Mouse (Mus musculus) lung, postnatal 14 days (tissue): ENCODE measurements around the gene Wdr61.
A peak's percentile ranks its signal among the peaks of the same experiment; 100 is the strongest.

Source experiments
- DNase-seq: peaks from one replicate; pipeline ENCODE4 v3.0.0; 2021

The Wdr61 gene

DNA sequence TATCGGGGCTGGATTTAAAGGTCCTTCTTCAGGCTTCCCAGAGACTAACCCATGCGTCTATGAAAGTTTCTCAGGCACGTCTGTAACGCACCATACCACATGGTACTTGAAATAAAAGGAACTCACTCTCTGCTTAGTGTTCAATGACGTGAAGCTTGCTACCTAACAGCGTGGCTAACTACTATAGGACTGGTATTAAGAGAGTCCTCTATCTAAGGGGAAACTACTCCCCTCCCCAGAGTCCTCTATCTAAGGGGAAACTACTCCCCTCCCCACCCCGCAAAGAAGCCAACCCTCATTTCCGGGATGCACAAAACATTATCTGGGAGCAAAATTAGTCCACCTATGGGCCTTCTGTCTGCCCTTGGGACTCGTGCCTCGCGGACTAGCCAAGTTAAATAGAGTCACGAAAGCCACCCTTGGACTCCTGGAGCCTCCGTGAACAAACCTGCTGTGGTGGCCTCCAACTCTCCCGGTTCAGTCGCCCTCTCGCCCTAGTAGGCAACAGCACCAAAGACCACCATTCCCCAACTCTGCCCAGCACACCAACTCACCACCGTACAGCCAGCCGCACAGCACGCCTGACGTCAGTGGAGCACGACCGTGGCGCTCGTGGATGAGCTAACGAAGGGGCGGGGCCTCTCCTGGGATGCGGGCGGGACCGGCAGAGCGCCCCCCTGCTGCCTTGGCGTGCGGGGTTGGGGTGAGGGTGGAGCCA, at the start of gene Wdr61:
TSS of gene Wdr61 (minus strand) at position 599 of the 718 bp plus-strand sequence.
- peak; percentile 99 for DNase-seq

DNA sequence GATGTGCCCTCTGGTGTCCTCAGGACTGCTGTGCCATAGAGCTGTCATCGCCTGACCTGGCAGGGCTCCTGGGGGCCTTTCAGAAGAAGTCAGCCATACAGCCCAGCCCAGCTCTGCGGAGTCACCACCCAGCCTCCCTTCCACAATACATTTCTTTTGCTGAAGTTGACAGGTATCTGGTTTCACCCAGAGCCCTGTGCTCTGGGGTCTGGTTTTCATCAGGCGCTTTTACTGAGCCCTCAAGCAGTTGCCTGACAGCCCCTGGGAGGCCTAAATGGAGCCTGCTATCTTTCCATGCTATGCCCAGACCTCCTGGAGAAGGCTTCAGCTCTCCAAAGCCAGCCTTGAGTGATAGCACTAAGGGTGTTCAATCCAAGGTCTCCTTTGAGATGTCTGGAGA, 49.7 kb upstream of the Wdr61 start:
- no peak for DNase-seq

DNA sequence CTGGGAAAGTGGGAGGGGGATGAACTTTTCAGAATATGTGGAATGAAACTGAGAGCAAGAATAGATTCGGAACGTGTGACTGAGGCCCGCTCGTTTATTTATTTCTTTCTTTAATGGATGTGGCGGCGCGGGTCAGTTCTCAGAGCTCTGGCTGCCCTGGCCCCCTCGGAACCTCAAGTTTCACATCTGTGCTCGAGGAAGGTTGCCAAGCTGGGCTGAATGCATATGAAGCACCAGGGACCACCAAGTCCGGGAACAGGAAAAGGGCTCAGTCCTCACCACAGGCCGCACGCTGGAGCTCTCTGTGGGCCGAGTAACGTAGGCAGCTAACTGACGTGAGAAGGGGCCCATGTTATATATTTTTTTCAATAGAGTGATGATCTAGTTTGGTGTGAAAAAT, 48.2 kb upstream of the Wdr61 start:
- DNase-seq, result no peak

DNA sequence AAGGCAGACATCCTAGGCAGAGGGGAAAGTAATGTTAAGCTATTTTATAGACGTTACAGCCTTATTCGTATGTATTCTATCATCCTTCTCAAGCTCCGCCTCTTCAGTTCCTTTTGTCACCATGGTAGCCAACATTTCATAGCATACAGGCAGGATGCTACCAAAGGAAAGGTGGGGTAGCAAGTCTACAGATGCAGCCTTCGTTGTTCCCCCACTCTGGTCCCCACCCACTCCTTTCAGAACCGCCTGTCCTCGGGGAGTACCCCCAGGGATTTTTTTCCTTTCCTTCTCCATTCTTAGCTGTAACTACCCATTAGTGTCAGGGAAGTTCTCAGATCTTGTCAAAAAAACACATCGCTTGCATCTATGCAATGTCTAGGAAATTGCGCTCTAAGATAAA, 45.0 kb upstream of the Wdr61 start:
- no peak for DNase-seq

DNA sequence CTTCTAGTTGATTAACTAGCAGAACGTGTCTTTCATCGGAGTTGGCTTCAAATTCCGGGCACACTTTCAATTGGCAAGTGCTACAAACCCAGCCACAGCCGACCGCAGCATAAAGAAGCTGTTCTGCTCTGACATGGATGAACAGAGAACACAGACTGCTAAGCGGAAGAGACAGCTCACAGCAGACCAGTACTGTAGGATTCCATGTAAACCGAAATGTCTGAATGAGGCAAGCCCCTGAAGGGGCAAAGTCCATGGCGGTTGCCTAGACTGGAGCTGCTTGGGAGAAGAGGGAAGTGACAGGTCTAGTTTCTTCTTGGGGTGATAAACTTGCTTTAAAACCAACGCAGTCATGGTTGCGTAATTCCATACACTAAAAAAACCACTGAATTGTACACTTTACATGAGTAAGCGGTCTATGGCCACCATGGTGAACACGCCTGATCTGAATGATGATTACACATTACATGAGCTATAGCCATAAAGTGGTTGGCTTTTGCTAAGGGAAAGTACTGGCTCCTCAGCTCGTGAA, 42.2 kb upstream of the Wdr61 start:
- no peak for DNase-seq

DNA sequence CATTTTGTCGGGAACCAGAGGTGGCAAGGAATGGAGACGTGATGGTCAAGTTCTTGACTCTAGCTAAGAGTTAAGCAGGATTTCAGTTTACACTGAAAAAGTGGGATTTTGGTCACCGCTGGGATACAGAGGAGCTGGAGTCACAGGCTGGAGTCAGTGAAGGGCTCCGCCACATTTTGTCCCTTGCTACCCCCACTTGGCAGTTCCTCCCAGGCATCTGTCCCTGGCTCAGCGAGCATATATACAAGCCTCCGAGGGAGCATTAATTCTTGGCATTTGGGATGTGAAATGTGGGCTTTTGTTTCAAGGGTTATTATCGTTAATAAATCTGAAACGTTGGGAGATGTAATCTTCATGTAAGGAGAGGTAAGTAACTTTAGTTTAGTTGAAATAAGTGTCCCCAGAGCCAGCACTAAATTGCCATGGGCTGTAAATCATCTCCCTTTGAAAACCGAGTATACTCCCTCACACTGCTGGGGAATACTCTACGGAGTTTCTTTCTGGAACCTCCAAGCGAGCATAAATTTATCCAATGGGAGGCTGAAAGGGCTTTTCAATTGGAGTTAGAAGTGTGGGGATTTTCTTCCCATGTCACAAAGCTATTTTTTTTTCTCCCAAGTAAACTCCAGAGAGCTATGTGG, 35.9 kb upstream of the Wdr61 start:
- DNase-seq, result no peak

DNA sequence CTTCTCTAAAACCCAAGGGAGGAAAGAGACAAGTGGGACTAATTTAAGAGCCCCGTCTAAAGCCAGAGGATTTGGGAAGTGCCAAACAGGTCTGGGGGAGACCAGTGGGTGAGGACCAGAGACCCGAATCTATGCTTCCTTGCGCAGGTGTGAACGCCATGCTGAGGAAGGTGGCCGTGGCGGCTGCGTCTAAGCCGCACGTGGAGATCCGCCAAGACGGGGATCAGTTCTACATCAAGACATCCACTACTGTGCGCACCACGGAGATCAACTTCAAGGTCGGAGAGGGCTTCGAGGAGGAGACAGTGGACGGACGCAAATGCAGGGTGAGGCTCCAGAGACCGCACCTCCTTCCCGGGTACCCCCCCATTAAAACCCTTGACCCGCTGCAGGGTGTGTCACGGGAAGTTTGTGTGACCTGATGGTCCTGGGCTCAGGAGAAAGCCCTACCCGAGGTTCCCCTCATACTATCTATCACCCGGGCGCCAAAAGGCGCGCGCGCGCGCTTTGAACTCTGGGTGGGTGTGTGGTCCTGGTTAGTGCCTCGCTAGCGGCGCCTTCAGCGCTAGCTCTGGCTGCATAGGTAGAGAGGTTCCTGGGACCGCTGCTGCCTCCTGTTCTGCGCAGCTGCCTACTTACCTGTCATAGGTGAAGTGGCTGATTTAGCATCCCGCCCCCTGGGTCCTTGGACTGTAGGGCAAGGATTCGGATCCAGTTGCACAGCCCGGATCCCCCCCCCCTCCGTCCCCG, 31.2 kb upstream of the Wdr61 start:
- no peak for DNase-seq

DNA sequence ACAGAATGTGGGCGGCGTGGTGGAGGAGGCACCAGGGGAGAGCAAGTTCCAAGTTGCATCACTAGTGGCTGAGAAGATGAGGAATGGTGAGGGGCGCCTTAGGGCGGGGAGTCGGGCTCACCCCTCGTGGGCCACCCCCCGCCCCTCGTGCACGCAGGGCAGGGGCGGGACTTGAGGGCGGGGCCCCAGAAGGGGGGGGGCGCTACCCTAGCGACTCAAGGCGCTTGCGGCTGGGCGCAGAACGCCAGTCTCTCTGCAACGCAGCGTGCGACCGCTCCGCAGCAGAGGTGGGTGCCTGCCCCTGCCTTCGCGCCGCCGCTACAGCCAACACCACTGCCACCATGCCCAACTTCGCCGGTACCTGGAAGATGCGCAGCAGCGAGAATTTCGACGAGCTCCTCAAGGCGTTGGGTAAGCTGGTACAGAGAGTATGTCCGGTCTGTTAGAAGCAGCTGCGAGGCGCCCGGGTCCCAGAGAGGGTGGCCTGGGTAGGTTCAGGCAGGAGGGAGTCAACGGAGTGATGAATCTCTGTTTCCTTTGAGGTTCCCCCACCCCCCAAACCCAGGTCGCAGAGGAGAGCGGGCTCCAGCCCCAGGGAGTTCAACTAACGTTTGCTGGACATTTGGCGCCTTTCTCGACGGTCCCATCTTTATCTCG, 30.4 kb upstream of the Wdr61 start, which contains the start of gene Crabp1:
TSS of gene Crabp1 (plus strand) at position 188 of the 657 bp plus-strand sequence.
- no peak for DNase-seq

DNA sequence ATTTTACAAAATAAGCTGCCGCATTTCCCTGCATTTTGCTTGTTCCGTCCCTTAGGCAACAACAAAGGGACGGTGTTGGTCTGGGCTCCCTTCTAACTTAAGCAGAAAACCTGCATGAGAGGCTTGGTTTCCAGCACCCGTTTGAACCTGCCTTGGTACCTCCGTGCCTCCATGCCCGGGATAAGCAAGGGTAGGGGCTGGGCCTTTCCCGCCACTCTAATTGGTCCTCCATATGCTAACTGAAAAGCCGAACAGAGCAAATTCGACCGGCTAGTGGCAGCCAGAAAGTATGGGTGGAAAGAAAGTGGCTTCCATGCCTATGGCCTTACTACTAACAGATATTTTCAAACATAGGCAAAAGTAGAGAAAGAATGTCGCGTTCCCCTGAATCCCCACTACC, 29.8 kb upstream of the Wdr61 start:
- DNase-seq, result no peak

DNA sequence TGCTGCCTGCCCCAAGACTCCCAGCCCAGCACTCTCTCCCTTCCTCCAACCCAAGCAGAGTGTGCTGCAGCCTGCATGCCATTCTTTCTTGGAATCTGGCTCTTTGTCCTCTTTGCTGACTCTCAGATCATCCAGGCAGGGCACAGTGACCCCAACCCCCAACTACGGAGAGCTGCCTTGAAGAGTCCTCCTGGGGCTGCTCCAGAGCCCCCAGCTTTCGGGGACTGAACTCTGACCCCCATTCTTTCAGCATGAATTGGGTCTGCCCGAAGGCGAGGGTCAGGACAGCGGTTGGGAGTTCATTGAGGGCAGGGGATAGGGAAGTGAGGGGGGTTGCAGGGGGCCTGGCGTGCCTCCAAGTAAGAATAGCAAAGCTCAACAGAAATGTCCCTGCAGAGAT, 25.3 kb upstream of the Wdr61 start:
- DNase-seq, result no peak

DNA sequence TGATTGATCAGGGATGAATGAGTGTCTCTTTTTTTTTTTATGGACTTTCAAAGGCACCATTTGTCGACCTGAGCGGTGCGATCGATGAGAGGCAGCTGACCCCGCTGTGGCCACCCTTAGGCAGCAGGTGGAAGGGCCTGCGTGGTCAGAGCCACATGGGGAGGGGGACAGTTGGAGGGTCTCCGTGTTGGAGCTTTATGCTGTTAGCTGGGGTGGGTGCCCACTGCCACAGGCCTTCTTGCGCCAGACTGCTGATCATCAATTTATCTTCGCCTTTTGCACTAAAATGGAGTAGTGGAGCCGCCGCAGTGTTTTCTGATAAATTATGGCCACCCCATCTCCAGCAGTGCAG, 18.6 kb upstream of the Wdr61 start:
- DNase-seq, result no peak

DNA sequence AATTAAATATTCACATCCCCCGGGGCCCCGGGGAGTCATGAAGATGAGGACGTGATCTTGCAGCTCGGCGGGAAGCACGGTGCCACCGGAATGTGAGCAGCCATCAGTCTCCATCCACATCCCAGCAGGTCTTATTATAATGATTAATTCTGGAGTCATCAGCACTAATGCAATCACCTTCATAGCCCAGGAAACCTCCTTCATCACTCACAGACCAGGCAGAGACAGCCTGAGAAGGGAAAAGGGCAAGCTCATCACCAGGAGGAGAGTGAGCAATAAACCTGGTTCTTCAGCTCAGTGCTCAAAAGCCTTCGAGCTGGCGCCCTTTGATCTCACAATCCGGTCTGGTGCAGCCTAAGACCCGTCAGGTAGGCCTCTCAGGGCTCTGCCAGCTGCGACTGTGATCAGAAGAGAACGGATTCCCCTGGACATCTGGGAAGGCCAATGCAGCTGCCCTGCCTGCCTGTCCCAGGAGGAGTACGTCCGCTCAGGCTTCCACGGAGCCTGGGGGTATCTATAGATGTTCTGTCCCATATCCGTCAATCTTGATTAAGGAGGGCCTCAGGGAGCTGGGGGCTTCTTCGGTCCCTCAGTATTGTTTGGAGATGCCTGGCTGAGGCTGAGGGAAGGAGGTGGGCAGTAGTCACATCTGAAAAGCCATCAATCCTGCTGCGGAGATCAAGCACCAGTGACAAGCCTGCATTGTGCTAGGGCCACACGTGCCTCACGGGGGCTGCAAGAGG, 18.1 kb upstream of the Wdr61 start:
- DNase-seq, result no peak

DNA sequence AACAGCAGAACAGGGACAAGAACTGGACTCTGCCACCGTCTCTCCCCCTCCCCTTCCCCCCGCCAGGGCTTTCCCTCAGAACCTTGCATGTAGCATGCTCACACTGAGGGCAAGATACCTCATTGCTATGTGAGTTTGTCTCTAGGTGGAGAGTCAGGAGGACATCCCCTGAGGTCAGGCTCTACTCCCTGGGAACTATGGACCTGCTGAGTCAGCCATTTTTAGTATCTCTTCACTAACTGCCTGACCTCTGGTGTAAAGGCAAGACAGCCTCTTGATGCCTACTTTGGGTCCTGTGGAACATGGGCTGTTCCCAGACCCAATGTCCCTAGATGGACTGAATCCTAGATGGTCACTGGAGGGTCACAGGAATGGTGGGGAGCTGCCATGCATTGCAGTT, 17.4 kb upstream of the Wdr61 start:
- no peak for DNase-seq

DNA sequence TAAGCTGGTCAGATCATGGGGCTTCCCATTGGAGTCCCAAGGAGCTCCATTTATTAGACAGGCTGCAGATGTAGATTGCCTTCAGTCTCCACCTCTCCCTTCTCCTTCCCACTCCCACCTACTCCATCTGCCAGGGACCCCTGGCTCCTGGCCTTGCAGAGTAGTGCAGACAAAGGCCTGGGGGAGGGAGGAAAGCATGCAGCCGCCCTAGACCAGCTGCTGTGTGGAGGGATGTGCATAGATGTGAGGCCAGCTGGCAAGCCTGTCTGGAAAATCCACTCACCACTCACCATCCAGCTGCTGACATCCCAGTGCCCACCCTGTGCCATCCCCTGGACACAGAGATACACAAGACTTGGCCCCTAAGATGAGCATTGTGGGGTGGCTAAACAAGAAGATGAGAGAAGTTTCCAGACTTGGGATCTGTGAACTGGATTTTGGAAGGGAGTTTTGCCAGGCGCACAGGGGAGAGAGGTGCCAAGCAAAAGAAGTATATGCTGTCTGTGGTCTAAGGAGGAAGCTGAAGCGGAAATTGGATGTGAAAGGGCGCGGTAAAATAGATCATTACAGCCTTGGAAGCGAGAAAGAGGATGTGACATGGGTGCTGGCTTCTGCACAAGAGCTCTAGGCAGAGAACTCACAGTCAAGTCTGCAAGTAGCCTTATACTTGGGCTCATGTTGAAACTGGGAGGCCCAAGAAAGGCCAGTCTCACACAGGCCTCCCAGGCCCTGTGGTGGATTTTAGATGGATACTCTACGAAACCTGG, 16.1 kb upstream of the Wdr61 start:
- DNase-seq, result no peak

DNA sequence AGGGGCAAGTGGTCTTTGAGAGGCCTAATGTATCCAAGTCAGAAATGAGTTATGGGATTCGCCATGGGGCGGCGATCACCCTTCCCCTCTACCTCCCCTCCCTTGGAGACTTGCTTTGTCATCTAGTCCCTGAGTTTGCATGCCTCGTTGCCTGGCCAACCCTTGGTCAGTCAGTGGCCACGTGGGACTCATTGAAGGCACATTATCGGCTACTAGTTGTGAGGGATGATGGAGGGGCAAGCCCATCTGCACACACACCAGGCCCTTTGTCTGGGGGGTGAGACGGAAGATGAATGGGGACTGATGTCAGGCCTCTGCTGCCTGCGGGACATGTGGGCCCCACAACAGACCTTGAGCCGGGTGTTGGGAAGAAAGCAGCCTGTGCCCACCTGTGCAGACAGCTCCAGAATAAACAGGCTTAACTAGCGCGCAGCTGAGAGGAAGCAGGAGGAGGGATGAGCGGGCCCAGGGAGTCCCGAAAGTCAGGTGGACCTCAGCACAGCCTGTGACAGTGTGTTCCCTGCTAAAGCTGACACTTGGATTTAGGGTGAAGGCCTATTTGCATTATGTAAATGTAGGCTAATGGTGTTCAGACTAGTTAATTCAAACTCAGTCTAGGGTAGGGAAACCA, 11.5 kb upstream of the Wdr61 start:
- DNase-seq, result no peak

DNA sequence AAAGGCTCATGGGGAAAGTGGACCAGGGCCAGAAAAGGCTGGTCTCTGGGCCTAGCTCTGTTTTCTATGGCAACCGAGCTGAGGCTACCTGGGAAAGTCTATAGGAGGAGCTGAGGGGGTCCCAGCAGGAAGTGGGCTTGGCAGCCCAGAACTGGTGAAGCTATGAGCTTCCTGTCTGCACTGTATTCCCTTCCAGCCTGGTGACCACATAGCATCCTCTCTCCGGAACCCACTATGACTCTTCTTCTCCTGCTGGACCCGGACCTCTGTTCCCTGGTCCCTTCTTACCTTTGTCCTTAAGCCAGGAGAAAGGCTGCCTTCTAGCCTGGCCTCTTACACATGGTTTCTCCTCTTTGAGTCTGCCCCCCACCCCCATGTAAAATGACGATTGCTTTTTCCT, 9.6 kb upstream of the Wdr61 start:
- no peak for DNase-seq

DNA sequence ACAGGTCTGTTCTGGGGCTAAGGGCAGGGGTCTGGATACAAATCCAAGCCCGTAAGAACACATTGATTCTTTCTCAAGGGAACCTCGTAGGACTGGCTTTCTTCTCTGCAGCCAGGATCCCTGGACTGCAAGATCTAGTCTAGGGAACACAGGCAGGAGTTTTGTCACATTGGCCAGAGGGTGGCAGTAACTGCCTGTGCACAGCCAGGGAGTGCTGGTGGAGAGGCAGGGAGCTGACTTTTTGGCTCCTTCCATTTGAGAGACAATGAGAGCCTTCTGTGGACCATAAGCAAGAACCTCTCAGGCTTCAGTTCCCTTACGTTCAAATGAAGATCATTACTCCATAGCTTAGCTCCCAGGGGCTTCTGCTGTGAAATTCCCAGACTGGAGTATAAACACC, 4.1 kb upstream of the Wdr61 start:
- DNase-seq, result peak; percentile 54

DNA sequence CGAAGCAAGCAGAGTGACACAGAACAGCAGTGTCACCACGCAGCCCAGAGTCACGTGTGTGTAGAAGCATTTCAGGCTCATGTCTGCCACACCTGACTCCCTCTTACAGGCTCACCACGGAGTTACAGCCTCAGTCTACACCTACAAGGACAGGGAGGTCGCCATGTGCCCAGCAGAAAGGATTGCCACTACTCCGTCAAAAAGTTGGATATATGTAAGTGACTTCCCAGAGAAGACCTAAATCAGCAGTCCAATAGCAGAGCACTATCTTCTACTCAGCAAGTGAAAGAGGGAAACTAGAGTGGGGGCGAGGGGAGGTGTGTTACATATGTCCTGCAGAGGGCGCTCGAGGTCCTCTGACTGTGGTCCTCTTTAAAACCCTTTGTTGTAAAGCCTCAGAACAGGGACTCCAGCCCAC, 2.0 kb upstream of the Wdr61 start:
- DNase-seq, result peak; percentile 55

DNA sequence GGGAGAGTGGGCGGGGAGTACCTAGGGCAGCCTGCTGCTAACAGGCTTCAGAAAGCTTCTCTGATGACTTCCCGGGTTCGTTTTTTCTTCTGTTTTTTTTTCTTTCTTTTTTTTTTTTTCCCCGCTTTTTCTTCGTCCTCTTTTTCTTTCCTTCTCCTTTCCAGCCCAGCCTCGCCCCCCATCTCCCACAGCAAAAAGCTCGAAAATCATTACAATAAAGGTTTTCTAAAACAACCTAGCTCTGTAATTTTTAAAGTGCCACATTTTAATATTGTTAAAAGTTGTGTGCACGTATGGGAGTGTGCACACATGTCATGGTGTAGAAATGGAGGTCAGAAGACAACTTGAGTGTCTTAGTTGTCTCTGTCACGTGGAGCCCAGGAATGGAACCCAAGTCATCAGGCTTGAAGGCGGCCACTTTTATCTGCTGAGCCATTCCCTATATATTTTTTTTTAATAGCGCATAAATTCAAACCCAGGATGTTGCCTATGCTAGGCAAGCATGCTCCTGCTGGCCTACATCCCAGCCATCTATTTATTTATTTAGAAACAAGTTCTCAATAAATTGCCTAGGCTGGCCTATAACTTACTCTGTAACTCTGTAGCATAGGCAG, 427 bp upstream of the Wdr61 start:
- DNase-seq, result no peak

DNA sequence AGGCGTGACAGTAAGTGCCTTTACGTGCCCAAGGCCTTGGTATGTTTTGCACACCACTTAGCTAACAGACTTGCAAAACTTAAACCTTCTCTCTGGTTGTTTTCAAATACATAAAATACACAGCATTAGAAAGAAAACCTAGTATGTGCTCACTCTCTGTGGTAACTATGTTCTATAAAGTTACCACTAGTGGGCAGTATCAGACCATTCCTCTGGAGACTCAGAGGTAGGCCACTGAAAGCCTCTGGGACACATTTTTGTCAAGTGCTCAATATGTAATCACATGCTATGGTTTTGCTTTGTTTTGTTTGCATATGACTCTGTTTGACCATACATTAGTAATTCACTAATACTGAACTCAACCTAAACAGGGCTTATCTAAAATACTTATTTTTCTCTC, 2.2 kb downstream of the Wdr61 start:
- DNase-seq, result no peak

DNA sequence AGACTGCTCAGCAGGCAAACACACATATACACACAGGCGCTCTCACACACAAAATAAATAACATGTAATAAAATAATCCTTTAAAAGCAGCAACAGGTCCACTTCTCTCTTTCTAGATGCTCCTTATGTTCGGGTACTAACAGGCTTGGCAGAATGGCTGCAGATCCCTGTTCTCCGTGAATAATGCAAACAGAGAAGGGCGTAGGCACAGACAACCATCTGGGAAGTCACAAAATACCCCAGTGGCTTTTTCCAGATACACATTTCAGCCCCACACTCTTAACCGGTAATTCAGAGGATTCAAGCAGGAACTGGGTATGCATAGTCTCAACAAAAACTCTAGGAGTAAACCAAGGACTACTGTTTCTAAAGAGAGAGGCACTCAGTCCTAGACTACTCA, 8.0 kb downstream of the Wdr61 start:
- DNase-seq, result no peak
